Mouse (Mus musculus) liver, adult 2 months (tissue): ENCODE measurements around the gene Gm266. TPM values are rescaled to one million over a fixed set of nuclear protein-coding genes. Genes with fewer than 3 reads are reported as not detected.

Experiments
- DNase-seq: peaks from one replicate; pipeline ENCODE4 v3.0.0-alpha.2; 2011; ENCODE audit warnings: low read depth, low spot score; ENCODE audit errors: extremely low read depth
- H3K27ac ChIP-seq: fragments of 200-500 bp; replicated peaks from 2 replicates; pipeline ENCODE4 v1.5.1; 2012; ENCODE audit warnings: low read depth, mild to moderate bottlenecking, control low read depth, inconsistent platforms, low read length; ENCODE audit not compliant: insufficient read depth
- H3K27me3 ChIP-seq: fragments of 200-500 bp; 2 replicates; pipeline ENCODE4 v1.6.1; 2012; ENCODE audit warnings: mild to moderate bottlenecking, moderate library complexity, low read length, inconsistent platforms; ENCODE audit not compliant: control insufficient read depth, insufficient read depth
- H3K36me3 ChIP-seq: fragments of 200-500 bp; 2 replicates; pipeline ENCODE4 v1.6.1; 2012; ENCODE audit warnings: low read length, inconsistent platforms; ENCODE audit not compliant: control insufficient read depth, insufficient read depth
- H3K4me1 ChIP-seq: fragments of 200-500 bp; 2 replicates; pipeline ENCODE4 v1.6.1; 2011; ENCODE audit warnings: low read length; ENCODE audit not compliant: control insufficient read depth, insufficient read depth
- H3K4me3 ChIP-seq: fragments of 200-500 bp; 2 replicates; pipeline ENCODE4 v1.5.1; 2011; ENCODE audit warnings: low read depth, mild to moderate bottlenecking, control low read depth, low read length, moderate library complexity; ENCODE audit not compliant: insufficient read depth
- H3K79me2 ChIP-seq: fragments of 200-500 bp; 2 replicates; pipeline ENCODE4 v1.6.1; 2012; ENCODE audit warnings: inconsistent platforms, mild to moderate bottlenecking, low read length, moderate library complexity; ENCODE audit not compliant: control insufficient read depth, insufficient read depth
- H3K9ac ChIP-seq: fragments of 200-500 bp; 2 replicates; pipeline ENCODE4 v1.6.1; 2012; ENCODE audit warnings: low read depth, mild to moderate bottlenecking, control low read depth, inconsistent platforms, low read length
- CTCF ChIP-seq: fragments of 200-500 bp; IDR thresholded peaks from 2 replicates; pipeline ENCODE4 v1.5.1; 2011; ENCODE audit warnings: low read depth, low read length, control low read depth
- POLR2A ChIP-seq: fragments of 200-500 bp; IDR thresholded peaks from 2 replicates; pipeline ENCODE4 v1.6.1; 2011; ENCODE audit warnings: low read length, control low read depth; ENCODE audit not compliant: insufficient read depth; ENCODE audit errors: extremely low read depth
- WGBS: fragments of 180-500 bp; shearing (Covaris S2); methylation state at CpG from one replicate; pipeline ENCODE4 v1.1.7; 2018; 5-methylcytosine and 5-hydroxymethylcytosine counted together
- polyA plus RNA-seq: library from polyadenylated mRNA; depleted of rRNA; stranded (reverse); fragments of >200 nt; gene quantifications from 2 replicates; pipeline ENCODE4 v1.2.3, GENCODE M21; 2012
- total RNA-seq: library from RNA; depleted of rRNA; stranded (reverse); fragments of >200 nt; gene quantifications from 2 replicates; pipeline ENCODE4 v1.2.3, GENCODE M21; 2014

Gene Gm266
- total and polyA plus RNA-seq, 2 experiments = not detected

DNA sequence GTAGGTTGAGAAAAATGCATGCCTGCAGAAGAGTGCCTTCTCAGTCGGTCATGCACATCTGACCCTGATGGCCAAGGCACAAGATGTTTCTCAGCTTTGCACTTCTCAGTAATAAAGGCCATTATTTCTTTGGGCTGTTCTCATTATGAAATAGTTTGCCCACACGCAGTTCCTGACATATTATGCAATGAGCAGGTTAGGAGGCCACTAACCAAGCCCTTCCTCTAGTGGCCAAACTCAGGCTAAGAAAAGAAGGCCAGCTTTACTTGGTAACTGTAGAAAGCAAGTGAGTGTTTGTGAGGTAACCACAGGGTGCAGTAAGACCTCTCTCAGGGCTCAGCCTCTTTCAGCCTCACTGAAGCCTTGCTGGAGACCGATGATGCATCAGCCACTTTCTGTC, 39.3 kb upstream of the Gm266 start:
- DNase-seq = peak; percentile 74
- Histone ChIP-seq H3K9ac (no peak overlapping the region), H3K27ac (no peak overlapping the region), H3K27me3 (no peaks in the 10 kb centered on the region), H3K36me3 (no peaks in the 10 kb centered on the region), H3K4me1 (peaks cover 5% of the 10 kb centered on the region), H3K79me2 (no peaks in the 10 kb centered on the region), H3K4me3 (no peak overlapping the region)
- no peak for TF ChIP-seq CTCF
- no peak for TF ChIP-seq POLR2A
- WGBS = 45% methylated on average over 3 of the region's 3 CpGs

DNA sequence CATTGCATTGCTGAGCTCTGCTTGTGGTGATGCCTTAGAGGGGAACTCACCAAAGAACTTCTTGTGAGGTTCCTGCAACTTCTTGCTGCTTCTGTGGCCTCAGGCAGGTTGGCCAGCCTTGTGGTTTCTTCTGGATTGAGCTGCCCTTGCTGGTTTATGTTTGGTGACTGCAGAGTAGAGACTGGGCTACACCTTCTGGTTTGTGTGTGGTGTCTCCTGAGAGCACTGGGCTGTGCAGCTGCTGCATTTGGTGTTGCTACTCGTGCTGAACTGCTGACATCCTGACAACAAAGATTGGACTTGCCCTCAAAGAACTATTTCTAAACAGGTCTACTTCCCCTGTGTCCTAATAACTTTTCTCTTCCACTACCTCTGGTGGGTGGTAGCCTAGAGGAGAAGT, 38.8 kb upstream of the Gm266 start:
- no peaks in the 10 kb centered on the region for H3K36me3 ChIP-seq
- 10% methylated on average over 1 of the region's 1 CpGs for WGBS

DNA sequence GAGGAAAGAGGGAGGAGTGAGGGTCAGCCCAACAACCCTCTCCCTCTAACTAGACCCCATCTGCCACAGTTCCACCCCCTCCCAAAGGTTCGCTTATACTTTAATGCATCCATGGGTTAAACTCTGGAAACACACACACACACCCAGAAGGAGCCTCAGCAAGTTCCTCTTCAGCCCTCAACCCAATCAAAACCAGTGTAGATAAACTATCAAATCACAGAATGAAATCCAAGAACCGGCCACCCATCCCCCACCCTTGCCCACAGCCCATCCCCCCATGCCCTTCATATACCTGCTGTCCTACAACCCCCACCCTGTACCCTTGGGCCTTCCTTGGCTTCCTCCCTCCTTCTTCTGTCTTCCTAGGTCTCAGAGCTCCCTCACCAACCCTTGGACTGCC, 35.4 kb upstream of the Gm266 start:
- peaks cover 12% of the 10 kb centered on the region for H3K4me1 ChIP-seq
- H3K9ac ChIP-seq = no peak overlapping the region
- H3K27ac ChIP-seq = no peak overlapping the region

More for the DNA sequence above, 38.8 kb upstream of the Gm266 start:
- no peak overlapping the region for H3K4me3 ChIP-seq
- TF ChIP-seq POLR2A = no peak
- H3K9ac ChIP-seq = no peak overlapping the region
- peaks cover 5% of the 10 kb centered on the region for H3K4me1 ChIP-seq
- DNase-seq = no peak
- H3K27ac ChIP-seq = no peak overlapping the region
- no peaks in the 10 kb centered on the region for H3K79me2 ChIP-seq
- H3K27me3 ChIP-seq = no peaks in the 10 kb centered on the region

DNA sequence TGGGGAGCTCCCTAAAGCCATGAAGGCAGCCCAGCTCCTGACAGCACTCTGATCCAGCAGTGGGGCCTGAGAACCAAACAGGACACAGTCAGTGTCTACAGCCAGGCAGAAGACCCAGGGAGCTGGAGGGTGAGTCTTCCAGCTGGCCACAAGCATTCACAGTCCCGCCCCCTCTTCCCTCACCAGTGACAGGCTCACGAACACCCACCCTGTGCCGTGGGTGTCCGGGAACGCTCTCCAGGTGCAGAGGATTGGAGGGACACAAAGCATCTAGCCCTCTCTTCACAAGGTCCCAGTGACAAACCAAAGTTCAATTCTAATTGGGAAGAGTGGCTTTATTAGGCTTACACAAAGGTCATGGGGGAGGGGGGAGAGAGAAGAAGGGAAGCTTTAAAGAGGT, 34.2 kb upstream of the Gm266 start:
- Histone ChIP-seq H3K79me2 (no peaks in the 10 kb centered on the region), H3K4me1 (peaks cover 11% of the 10 kb centered on the region; the same call in 1 of the 2 replicates), H3K36me3 (no peaks in the 10 kb centered on the region), H3K27me3 (no peaks in the 10 kb centered on the region), H3K27ac (no peak overlapping the region), H3K4me3 (no peak overlapping the region), H3K9ac (no peak overlapping the region)
- 88% methylated on average over 5 of the region's 5 CpGs for WGBS
- no peak for DNase-seq
- TF ChIP-seq POLR2A (no peak), CTCF (no peak)

More for the DNA sequence above, 35.4 kb upstream of the Gm266 start:
- Histone ChIP-seq H3K27me3 (no peaks in the 10 kb centered on the region), H3K4me3 (no peak overlapping the region), H3K79me2 (no peaks in the 10 kb centered on the region), H3K36me3 (no peaks in the 10 kb centered on the region)
- no peak for TF ChIP-seq POLR2A
- TF ChIP-seq CTCF = no peak
- WGBS = 86% methylated on average over 2 of the region's 2 CpGs
- DNase-seq = no peak

DNA sequence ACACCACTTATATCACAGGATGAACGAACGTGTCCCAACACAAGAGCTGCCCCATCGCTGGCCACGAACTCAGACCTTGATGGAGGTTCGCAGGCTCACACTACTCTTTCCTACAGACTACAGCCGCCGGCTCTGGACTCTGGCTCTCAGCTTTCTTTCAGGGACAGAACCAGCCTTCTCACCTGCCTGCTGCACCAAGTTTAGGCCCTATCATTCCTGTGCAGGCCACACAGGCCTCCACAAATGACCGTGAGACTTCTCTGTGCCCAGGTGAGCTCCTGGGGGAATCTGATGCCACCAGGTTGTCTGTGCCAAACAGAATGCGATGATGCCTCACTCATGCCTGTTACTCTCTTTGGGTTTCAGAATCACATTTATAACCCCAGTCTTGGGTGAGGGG, 32.8 kb upstream of the Gm266 start:
- 52% methylated on average over 9 of the region's 9 CpGs for WGBS
- Histone ChIP-seq H3K27me3 (no peaks in the 10 kb centered on the region), H3K4me3 (no peak overlapping the region), H3K36me3 (no peaks in the 10 kb centered on the region), H3K4me1 (peaks cover 16% of the 10 kb centered on the region), H3K79me2 (no peaks in the 10 kb centered on the region), H3K9ac (no peak overlapping the region), H3K27ac (peak overlapping the region; percentile 26; the same call in 1 of the 2 replicates)
- no peak for TF ChIP-seq CTCF
- TF ChIP-seq POLR2A = no peak
- DNase-seq = no peak

DNA sequence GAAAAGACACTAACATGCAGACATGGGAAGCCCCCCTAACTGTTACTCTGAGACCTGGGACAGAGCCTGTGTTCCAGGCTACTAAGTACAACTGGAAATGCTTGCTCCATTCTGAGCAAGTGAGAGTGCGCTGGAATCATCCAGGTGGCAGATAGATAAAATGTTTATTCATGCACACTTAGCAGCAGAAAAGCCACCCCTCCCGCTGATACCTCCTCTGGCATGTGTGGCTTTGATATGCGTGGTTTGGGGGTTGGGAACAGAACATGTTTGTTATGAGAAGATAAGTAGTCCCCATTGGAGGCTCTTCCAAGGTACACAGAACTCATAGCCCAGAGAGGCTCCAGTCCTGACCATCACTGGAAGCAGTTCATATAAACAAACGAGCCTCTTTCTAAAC, 32.3 kb upstream of the Gm266 start:
- H3K79me2 ChIP-seq = no peaks in the 10 kb centered on the region
- peaks cover 16% of the 10 kb centered on the region for H3K4me1 ChIP-seq
- 13% methylated on average over 4 of the region's 4 CpGs for WGBS
- no peak overlapping the region for H3K4me3 ChIP-seq
- no peak overlapping the region for H3K27ac ChIP-seq
- DNase-seq = peak; percentile 72
- TF ChIP-seq CTCF = no peak
- H3K36me3 ChIP-seq = no peaks in the 10 kb centered on the region
- H3K9ac ChIP-seq = no peak overlapping the region
- no peaks in the 10 kb centered on the region for H3K27me3 ChIP-seq
